Mouse (Mus musculus) G1E (cell line): ENCODE data around the gene Rnf217.

ENCODE experiments used
- CTCF ChIP-seq: IDR thresholded peaks from 2 replicates; pipeline ENCODE4 v1.5.1; 2012; ENCODE audit warnings: low read depth, low read length, inconsistent platforms, mixed read lengths
- GATA1 ChIP-seq: IDR thresholded peaks from 2 replicates; pipeline ENCODE4 v1.6.1; 2012; ENCODE audit warnings: borderline replicate concordance, low read length, inconsistent platforms, mixed read lengths
- GATA2 ChIP-seq: IDR thresholded peaks from 2 replicates; pipeline ENCODE4 v1.6.1; 2012; ENCODE audit warnings: low read depth, low read length, inconsistent platforms, borderline replicate concordance
- POLR2AphosphoS5 ChIP-seq: IDR thresholded peaks from 2 replicates; pipeline ENCODE4 v1.6.1; 2012; ENCODE audit warnings: low read depth, low read length, inconsistent platforms; ENCODE audit not compliant: insufficient replicate concordance
- TAL1 ChIP-seq: conservative IDR thresholded peaks from 2 replicates; pipeline ENCODE4 v1.6.1; 2012; ENCODE audit warnings: low read depth, low read length, inconsistent platforms, mixed read lengths

GRCm38 (mm10) chr10:31494296-31494695 is 114.7 kb downstream of the Rnf217 start:
- no peak for TF ChIP-seq CTCF
- TF ChIP-seq TAL1: no peak
- TF ChIP-seq POLR2AphosphoS5: no peak
- TF ChIP-seq GATA1: no peak
- TF ChIP-seq GATA2: no peak
